Mouse (Mus musculus): ENCODE data around the gene Ephb4.

Ephb4 gene

DNA sequence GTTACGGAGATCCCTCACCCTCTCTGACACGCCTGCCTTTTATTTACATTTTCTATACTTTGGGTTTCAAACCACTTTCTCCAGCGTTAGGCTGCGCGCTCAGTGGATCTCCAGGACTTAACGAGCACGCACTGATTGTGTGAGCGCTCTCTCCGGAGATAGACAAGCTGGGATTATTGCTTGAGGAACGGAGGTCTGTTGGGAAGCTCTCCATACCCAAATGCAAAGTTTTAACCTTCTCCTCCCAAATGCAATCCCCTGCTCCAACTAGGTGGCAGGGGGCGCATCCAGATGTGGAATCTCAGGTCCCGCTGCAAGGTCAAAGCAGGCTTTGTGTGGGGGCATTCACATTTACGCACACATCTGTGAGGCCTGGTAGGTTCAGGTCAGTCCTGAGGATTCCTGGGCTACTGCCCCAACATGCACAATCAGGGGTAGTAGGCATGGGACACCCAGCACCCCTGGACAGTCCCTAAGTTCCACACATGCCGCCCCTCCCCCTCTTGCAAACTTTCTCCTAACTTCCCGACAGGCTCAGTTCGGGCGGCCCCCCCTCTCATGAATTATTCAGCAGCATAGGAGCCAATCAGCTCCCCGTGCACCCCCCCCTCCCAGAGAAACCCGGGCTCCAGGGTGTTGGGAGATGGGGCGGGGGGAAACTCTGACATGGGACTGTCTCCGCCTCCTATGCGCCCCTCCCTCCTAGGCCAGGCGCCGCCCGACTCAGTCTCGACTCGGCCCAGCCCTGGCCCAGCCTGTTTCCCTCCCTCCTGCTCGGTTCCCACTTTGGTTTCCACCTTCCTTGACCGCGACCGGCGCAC, at the start of gene Ephb4:
Ephb4 (plus strand) TSS at position 726 of the 821 bp plus-strand sequence.
- DNase-seq (ENCODE audit: low read depth): no peak

- no peak for DNase-seq (ENCODE audit: low read depth)
Observed at GRCm38 (mm10) chr5:137301253-137301652, 48.7 kb upstream of the Ephb4 start.

GRCm38 (mm10) chr5:137303609-137304008, 46.3 kb upstream of the Ephb4 start:
- no peak for DNase-seq (ENCODE audit: low read depth)

DNA sequence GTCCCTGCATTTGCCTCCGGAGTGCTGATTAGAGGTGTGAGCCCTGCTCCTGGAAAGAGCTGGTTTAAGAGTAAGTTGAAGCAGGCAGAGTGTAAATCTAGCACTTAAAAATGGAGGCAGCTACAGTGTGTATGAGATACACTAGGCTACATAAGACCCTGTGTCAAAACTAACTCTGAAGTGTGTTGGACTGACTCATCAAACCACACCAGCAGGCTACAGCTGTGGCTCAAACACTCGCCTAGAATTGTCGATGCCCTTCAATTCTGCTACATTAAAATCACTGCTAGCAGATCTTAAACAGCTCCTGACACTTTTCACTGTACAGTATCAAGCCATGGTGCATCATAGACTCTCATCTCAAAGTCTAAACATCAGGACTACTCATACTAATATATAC, 45.7 kb upstream of the Ephb4 start:
- no peak for DNase-seq (ENCODE audit: low read depth)

- no peak for DNase-seq (ENCODE audit: low read depth)
Observed at GRCm38 (mm10) chr5:137304816-137305215, 45.1 kb upstream of the Ephb4 start.

- no peak for DNase-seq (ENCODE audit: low read depth)
Observed at GRCm38 (mm10) chr5:137305822-137306221, 44.1 kb upstream of the Ephb4 start.

DNA sequence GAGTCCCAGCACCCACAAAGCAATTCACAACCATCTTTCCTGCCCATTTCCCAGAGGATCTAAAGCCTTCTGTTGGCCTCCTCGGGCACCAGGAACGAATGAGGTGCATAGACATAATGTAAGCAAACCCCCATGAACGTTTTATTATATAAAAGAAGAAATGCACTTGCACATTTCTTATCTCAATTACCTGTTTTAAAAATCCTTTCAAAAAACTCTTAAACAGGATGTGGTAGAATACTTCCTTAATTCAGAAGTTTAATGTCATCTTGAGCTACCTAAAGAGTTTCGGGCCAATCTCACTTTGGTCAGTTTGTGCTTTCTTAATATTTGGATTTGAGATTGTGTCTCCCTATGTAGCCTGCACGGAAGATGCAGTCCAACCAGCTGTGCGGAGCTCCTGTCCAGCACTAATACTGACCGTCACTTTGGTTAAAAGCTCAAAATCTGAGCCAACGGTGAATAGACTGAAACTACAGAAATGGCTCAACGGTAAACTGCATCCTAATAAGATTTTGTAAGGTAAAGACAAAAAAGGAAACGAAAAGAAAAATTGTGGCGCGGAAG, 43.4 kb upstream of the Ephb4 start:
- peak; percentile 55 for DNase-seq (ENCODE audit: low read depth)

- DNase-seq (ENCODE audit: low read depth): peak; percentile 94
Observed at GRCm38 (mm10) chr5:137307071-137307912, 42.6 kb upstream of the Ephb4 start, which contains the start of gene Srrt. TSS of gene Srrt (minus strand) at chr5:137307674.

GRCm38 (mm10) chr5:137308356-137308755, 41.6 kb upstream of the Ephb4 start:
- DNase-seq (ENCODE audit: low read depth): peak; percentile 42

DNA sequence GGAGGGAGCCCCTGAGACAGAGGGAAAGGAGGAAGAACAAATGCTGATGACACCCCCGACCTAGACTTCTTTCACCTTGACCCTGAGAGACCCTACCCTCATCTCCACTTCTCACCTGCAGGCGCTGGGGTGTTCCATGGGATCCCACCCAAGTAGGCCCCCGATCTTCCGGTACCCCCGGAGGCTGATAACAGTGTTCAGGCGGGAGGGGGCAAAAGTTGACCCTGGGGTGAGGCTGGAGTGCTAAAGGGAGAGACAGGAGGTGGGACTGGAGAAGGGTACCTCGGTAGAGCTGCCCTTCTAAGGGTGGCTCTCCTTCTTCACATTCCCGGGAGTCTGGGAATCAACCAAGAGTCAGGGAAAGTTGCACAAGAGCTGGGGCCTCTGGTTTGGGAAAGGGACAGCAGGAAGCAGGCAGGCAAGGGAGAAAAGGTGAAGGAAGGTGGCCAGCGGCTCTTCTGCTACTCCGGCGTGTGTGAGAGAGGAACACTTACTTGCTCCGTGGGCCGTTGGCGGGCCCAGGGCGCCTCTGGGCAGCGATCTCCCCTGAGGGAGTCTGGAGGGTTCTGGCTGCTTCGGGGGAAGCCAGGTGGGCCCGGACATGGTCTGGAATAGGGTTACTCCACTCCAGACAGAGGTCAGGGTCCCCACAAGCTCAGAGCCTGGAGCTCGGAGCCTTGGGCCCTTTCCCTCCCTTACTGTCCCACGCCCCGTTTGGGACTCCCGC, 36.3 kb upstream of the Ephb4 start:
- DNase-seq (ENCODE audit: low read depth): no peak

GRCm38 (mm10) chr5:137314193-137315083, 35.5 kb upstream of the Ephb4 start, which contains the start of gene Trip6:
TSS of gene Trip6 (minus strand) at chr5:137314404.
- no peak for DNase-seq (ENCODE audit: low read depth)

- peak; percentile 58 for DNase-seq (ENCODE audit: low read depth)
Observed at GRCm38 (mm10) chr5:137315084-137315903, 34.6 kb upstream of the Ephb4 start.

GRCm38 (mm10) chr5:137317361-137317760, 32.5 kb upstream of the Ephb4 start:
- DNase-seq (ENCODE audit: low read depth): no peak

GRCm38 (mm10) chr5:137318570-137318969, 31.3 kb upstream of the Ephb4 start:
- no peak for DNase-seq (ENCODE audit: low read depth)

DNA sequence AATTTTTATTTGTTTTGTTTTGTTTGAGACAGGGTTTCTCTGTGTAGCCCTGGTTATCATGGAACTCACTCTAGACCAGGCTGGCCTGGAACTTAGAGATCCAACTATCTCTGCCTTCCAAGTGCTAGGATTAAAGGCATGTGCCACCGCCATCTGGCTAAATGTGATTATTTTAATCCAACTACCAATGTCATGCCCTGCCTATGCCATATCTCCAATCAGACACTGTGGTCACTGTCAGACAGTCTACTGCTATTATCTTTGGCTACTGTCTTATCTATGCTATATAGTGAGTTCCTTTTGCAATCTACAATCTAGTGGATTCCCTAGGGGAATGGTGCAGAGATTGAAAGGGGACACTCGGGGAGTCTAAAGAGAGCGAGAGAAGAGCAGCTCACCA, 28.9 kb upstream of the Ephb4 start:
- DNase-seq (ENCODE audit: low read depth): no peak

DNA sequence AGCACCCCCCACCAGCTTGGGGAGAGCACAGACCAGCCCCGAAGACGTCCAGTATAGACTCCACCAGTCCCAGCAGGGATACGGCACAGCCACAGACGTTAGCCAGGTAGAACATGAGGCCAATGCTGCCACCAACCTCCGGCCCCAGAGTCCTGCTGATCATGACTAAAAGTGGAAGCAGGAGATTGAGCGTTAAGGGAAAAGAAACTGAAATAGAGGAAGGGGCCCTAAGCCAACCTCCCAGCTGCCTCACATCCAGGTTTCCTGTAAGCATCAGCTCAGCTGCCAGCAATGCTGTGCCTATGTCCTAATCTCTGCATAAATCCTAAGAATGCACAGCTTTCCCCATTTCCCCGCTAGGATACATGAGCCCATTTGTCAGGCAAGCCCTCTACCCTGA, 19.0 kb upstream of the Ephb4 start:
- DNase-seq (ENCODE audit: low read depth): no peak

GRCm38 (mm10) chr5:137332857-137333511, 16.9 kb upstream of the Ephb4 start:
- peak; percentile 33 for DNase-seq (ENCODE audit: low read depth)

DNA sequence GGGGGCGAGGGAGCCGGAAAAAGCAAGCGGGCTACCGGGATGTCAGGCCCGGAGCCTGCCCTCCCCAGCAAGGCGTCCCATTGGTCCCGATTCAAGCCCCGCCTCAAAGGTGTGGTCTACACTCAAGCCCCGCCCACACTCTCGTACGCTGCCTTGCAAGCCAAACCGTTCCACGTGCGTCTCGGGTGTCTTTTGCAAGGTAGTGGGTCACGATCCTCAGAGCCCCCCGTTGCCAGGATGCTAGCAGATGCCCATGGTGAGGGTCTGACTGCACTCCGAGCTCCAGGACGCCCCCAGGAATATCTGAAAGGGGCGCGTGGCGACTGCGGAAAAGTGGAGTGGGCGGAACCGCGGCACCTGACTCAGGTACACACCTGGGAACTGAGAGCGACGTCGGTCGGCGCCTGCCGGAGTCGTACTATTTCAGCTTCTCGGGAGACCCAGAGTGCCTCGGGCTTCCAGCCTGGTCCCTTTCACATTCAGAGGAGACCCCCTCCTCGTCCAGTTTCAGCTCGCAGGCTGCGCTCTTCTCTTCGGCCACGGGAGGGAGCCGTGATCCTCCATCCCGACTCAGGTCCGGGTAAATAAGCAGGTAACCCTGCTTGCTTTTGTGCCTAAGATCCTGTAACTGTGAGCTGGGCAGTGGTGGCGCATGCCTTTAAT, 16.3 kb upstream of the Ephb4 start, which contains the start of gene Slc12a9:
Slc12a9 (minus strand) TSS at position 86 of the 663 bp plus-strand sequence.
- peak; percentile 96 for DNase-seq (ENCODE audit: low read depth)

- DNase-seq (ENCODE audit: low read depth): no peak
Observed at GRCm38 (mm10) chr5:137334317-137334716, 15.6 kb upstream of the Ephb4 start.

Data from naive thymus-derived CD4-positive, alpha-beta T cell, adult 2 months (primary cell).